Mouse (Mus musculus) stomach, embryonic 16.5 days (tissue): ENCODE data around the gene Fam83d. TPM values are rescaled to one million over a fixed set of nuclear protein-coding genes. Genes with fewer than 3 reads are reported as not detected.

Source experiments
- ATAC-seq: fragments of 200-750 bp; cut with Nextera tagmentation; 2 replicates; pipeline ENCODE4 v1.8.0; 2017; ENCODE audit warnings: moderate number of reproducible peaks, moderate TSS enrichment; ENCODE audit not compliant: insufficient read depth, low FRiP score
- H3K27ac ChIP-seq: fragments of 300-500 bp; sonication (generic); 2 replicates; pipeline ENCODE4 v1.5.1; 2014; ENCODE audit warnings: low read length
- H3K27me3 ChIP-seq: fragments of 300-500 bp; sonication (generic); 2 replicates; pipeline ENCODE4 v1.6.1; 2014; ENCODE audit warnings: low read length, control low read depth, mixed read lengths; ENCODE audit not compliant: control insufficient read depth, insufficient read depth
- H3K36me3 ChIP-seq: fragments of 300-500 bp; sonication (generic); 2 replicates; pipeline ENCODE4 v1.6.1; 2014; ENCODE audit warnings: low read length; ENCODE audit not compliant: control insufficient read depth, insufficient read depth
- H3K4me1 ChIP-seq: fragments of 300-500 bp; sonication (generic); 2 replicates; pipeline ENCODE4 v1.6.1; 2014; ENCODE audit warnings: low read length, control low read depth, mixed read lengths; ENCODE audit not compliant: control insufficient read depth, insufficient read depth
- H3K4me2 ChIP-seq: fragments of 300-500 bp; sonication (generic); 2 replicates; pipeline ENCODE4 v1.6.1; 2014; ENCODE audit warnings: low read depth, low read length, mixed read lengths
- H3K4me3 ChIP-seq: fragments of 300-500 bp; sonication (generic); replicated peaks from 2 replicates; pipeline ENCODE4 v1.5.1; 2014; ENCODE audit warnings: mild to moderate bottlenecking, low read length
- H3K9ac ChIP-seq: fragments of 300-500 bp; sonication (generic); 2 replicates; pipeline ENCODE4 v1.6.1; 2014; ENCODE audit warnings: low read length
- H3K9me3 ChIP-seq: fragments of 300-500 bp; sonication (generic); replicated peaks from 2 replicates; pipeline ENCODE4 v1.6.1; 2016; ENCODE audit warnings: low read length, control low read depth; ENCODE audit not compliant: control insufficient read depth
- WGBS: fragments of 180-500 bp; shearing (Covaris S2); extraction: QIAGEN DNeasy Blood & Tissue Kit; methylation state at CpG from one replicate; pipeline ENCODE4 v1.1.7; 2014; 5-methylcytosine and 5-hydroxymethylcytosine counted together
- polyA plus RNA-seq: library from polyadenylated mRNA; unstranded; fragments of >200 nt; fragmentation: Nextera tagmentation; extraction: Ambion mirVana; gene quantifications from 2 replicates; pipeline ENCODE4 v1.2.1, GENCODE M21; 2015

Fam83d gene
- polyA plus RNA-seq, 1 experiment from 2014 or later, result 43.2 TPM

DNA sequence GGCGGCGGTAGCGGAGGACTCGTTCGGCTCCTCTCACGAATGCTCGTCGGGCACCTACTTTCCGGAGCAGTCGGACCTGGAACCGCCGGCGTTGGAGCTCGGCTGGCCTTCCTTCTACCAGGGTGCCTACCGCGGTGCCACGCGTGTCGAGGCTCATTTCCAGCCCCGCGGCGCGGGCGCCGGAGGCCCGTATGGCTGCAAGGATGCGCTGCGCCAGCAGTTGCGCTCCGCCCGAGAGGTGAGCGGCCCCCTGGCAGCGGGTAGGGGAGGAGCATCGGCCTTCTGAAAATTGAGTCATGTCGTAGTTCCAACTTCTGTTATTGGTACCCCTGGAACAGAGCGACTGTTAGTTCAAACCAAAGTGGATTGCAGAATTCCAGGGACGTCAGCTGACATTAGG, 457 bp downstream of the Fam83d start:
- Histone ChIP-seq H3K9me3 (no peaks in the 10 kb centered on the region), H3K27me3 (no peaks in the 10 kb centered on the region), H3K27ac (peak overlapping the region; percentile 72), H3K4me1 (peaks cover 32% of the 10 kb centered on the region), H3K9ac (peak overlapping the region; percentile 83), H3K4me2 (peak overlapping the region; percentile 84), H3K4me3 (peak overlapping the region; percentile 76), H3K36me3 (no peaks in the 10 kb centered on the region)
- ATAC-seq, result no peak; the same call in 1 of the 2 replicates
- WGBS, result under 1% methylated on average over 37 of the region's 37 CpGs

DNA sequence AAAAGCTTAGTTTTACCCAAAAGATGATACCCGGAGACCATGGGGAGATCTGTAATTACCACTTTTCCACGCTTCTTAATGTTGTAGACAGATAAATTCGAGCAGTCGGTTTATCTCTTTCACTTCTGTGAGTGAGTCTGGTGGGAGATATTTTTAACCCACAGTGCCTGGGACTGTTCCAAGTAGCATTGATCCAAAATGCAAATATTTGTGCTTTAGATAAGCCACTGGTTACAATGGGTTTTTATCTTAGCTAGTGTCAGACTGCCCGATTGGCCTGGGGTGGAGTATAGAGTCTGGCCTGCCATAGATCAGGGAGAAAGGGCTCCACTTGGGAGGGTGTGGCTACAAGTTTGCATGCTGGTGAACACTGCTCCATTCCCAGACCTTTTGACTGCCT, 878 bp downstream of the Fam83d start:
- Histone ChIP-seq H3K36me3 (no peaks in the 10 kb centered on the region), H3K9ac (peak overlapping the region; percentile 83), H3K9me3 (no peaks in the 10 kb centered on the region), H3K4me2 (peak overlapping the region; percentile 84), H3K27me3 (no peaks in the 10 kb centered on the region), H3K27ac (peak overlapping the region; percentile 72; the same call in 1 of the 2 replicates), H3K4me3 (peak overlapping the region; percentile 76), H3K4me1 (peaks cover 32% of the 10 kb centered on the region)
- peak; percentile 59 for ATAC-seq
- 4% methylated on average over 5 of the region's 5 CpGs for WGBS

DNA sequence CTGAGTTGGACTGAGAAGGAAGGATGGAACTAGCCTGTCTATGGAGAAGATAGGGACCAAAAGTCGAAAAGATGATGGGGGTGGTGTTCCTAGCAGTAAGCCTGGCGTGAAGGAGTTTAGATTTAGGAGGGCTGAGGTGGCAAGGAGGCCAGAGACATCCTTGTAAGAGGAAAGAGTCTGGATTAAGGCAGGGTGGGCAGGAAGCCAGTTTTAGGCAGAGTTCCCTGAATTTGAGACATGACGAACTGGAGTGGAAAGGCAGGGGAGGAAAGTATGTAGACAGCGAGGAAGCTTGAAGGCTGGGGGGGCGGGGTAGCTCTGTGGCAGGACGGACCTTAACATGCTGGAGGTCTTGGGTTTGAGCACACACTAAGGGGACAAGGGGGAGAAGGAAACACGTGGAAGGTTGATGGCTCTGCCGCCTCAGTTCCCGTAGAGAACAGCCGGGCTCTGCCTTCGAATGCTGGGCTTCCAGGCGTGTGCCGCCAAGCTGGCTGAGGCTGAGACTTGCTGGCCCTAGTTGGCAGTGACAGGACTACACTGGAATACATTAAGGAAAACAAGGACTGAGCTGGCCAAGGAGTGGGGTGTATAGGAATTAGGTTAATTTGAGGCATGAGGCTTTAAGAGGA, 2.3 kb downstream of the Fam83d start:
- H3K9ac ChIP-seq, result peak overlapping the region; percentile 83
- H3K4me1 ChIP-seq, result peaks cover 38% of the 10 kb centered on the region
- peak overlapping the region; percentile 28; the same call in 1 of the 2 replicates for H3K27ac ChIP-seq

DNA sequence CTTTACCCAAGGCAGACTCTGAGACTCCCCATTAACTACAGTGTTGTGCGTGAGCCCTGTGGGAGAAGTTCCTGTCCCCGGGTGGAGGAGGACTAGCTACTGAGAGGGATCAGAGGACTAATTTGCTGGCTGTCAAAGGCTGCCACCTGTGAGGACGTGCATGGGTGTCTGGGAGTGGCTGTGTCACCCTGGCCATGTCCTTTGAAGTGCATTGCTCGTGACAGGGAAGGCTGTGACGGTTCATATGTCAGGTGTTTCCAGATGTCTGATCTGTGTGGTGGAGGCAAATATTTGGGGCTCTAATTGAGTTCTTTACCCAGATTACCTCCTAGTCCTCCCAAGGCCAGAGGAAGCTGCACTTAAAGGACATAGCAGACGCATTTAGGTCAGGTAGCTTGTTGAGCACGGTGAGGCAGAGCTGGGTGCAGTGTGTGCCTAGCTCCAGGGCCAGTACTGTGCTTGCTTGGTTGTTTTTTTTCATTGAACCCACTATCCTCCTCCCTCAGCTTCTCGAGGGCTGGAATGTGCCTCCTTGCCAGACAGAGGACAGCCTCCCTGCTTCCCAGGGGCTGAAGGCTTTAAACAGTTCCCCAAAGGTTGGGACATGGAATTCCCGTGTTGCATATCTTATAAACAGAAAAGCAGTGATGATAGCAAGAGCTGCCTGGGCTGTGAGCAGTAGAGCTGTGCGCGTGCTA, 3.3 kb downstream of the Fam83d start:
- no peaks in the 10 kb centered on the region for H3K27me3 ChIP-seq
- H3K9me3 ChIP-seq, result no peaks in the 10 kb centered on the region
- H3K9ac ChIP-seq, result peak overlapping the region; percentile 33; the same call in 1 of the 2 replicates
- H3K4me1 ChIP-seq, result peaks cover 42% of the 10 kb centered on the region
- peak overlapping the region; percentile 84 for H3K4me2 ChIP-seq
- H3K4me3 ChIP-seq, result peak overlapping the region; percentile 76; the same call in 1 of the 2 replicates
- ATAC-seq, result no peak
- 29% methylated on average over 11 of the region's 11 CpGs for WGBS
- no peak overlapping the region for H3K27ac ChIP-seq
- H3K36me3 ChIP-seq, result no peaks in the 10 kb centered on the region

More for the DNA sequence above, 2.3 kb downstream of the Fam83d start:
- 19% methylated on average over 13 of the region's 13 CpGs for WGBS
- Histone ChIP-seq H3K9me3 (no peaks in the 10 kb centered on the region), H3K4me2 (peak overlapping the region; percentile 84), H3K4me3 (peak overlapping the region; percentile 76), H3K27me3 (no peaks in the 10 kb centered on the region), H3K36me3 (no peaks in the 10 kb centered on the region)
- ATAC-seq, result no peak

DNA sequence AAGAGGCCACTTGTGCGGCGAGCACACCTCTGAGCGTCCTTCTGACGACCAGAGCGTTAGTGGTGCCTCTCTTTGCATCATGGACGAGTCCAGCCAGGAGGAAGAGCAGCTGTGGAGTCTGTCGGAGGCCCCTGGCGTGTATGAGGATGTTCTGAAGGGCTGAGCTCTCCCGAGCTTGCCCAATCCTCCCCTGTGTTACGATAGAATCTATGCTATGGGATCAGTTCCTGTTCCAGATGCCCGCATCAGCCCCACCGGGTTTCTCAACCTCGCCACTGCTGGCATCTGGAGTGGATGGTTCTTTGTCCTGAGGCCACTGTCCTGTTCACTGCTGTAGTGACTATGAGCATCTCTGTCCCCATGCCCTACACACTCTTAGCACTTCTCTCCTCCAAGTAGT, 4.9 kb downstream of the Fam83d start:
- 81% methylated on average over 13 of the region's 13 CpGs for WGBS

DNA sequence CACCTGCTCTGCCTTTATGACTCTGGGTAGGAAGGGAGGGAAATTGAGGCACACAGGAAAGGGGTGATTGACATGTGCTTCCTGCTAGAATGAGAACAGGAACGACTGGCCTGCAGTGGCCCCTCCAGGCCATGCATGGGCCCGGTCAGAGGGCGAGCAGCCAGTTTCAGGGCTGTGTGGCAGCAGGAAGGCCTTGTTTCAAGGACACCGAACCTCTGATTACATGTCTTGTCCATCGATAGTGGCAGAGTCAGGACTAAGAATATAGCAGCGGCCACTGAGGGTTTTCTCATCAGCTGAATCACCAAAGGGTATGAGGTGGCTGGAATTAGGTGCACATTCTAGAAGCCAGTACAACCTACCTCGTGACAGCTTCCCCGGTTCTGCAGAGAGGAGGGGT, 7.0 kb downstream of the Fam83d start:
- H3K27me3 ChIP-seq, result no peaks in the 10 kb centered on the region
- H3K4me2 ChIP-seq, result no peak overlapping the region
- H3K36me3 ChIP-seq, result no peaks in the 10 kb centered on the region
- no peak overlapping the region for H3K27ac ChIP-seq
- H3K9me3 ChIP-seq, result no peaks in the 10 kb centered on the region
- no peak overlapping the region for H3K4me3 ChIP-seq
- H3K9ac ChIP-seq, result no peak overlapping the region
- 70% methylated on average over 8 of the region's 8 CpGs for WGBS
- peaks cover 46% of the 10 kb centered on the region for H3K4me1 ChIP-seq
- ATAC-seq, result no peak

More for the DNA sequence above, 4.9 kb downstream of the Fam83d start:
- Histone ChIP-seq H3K27ac (no peak overlapping the region), H3K27me3 (no peaks in the 10 kb centered on the region), H3K9me3 (no peaks in the 10 kb centered on the region), H3K4me3 (no peak overlapping the region), H3K36me3 (no peaks in the 10 kb centered on the region), H3K4me2 (no peak overlapping the region), H3K9ac (no peak overlapping the region), H3K4me1 (peaks cover 53% of the 10 kb centered on the region)
- ATAC-seq, result no peak

DNA sequence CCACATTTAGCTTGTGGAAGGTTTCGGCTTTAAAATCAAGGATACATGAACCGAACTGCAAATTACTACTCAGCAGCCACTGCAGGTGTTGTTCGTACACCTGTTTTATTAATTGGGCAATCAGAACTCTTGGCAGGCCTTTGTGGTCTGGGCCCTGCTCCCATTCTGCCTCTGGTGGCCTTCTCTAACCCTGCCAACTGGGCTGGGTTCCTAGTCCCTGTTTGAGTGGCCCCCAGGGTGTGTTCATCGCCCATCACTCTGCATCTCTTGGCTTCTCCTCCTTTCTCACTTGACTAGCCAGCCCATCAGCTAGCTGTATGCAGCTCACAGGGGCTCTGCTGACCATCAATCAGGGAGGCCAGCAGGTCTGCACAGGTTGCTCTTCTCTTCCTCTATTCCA, 8.8 kb downstream of the Fam83d start:
- Histone ChIP-seq H3K27me3 (no peaks in the 10 kb centered on the region), H3K4me1 (peaks cover 28% of the 10 kb centered on the region), H3K9me3 (no peaks in the 10 kb centered on the region), H3K27ac (no peak overlapping the region), H3K36me3 (no peaks in the 10 kb centered on the region), H3K9ac (no peak overlapping the region), H3K4me3 (no peak overlapping the region), H3K4me2 (no peak overlapping the region)
- ATAC-seq, result no peak
- 84% methylated on average over 4 of the region's 4 CpGs for WGBS

DNA sequence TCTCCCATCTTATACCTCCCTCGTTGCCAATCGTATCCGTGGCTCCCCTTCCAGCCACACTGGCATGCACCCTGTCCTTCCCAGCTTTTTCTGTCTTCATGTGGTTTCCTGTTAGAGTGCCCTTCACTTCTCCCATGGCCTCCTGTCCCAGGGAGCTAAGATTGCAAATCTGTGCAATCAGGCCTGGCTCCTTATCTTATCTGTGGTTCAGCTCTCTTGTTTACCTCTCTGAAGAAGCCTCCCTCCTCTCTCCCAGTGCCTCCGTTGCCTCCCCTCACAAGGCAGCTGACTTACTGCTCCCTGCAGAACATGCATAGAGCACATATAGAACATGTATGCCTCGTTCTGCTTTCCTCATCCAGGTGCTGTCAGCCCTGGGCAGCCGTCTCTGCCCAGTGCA, 9.6 kb downstream of the Fam83d start:
- H3K27me3 ChIP-seq, result no peaks in the 10 kb centered on the region
- peak overlapping the region; percentile 25; the same call in 1 of the 2 replicates for H3K9ac ChIP-seq
- H3K4me2 ChIP-seq, result no peak overlapping the region
- H3K4me3 ChIP-seq, result no peak overlapping the region
- peaks cover 25% of the 10 kb centered on the region for H3K4me1 ChIP-seq
- H3K27ac ChIP-seq, result no peak overlapping the region
- ATAC-seq, result no peak
- H3K9me3 ChIP-seq, result no peaks in the 10 kb centered on the region
- no peaks in the 10 kb centered on the region; the same call in 1 of the 2 replicates for H3K36me3 ChIP-seq
- 41% methylated on average over 6 of the region's 6 CpGs for WGBS

DNA sequence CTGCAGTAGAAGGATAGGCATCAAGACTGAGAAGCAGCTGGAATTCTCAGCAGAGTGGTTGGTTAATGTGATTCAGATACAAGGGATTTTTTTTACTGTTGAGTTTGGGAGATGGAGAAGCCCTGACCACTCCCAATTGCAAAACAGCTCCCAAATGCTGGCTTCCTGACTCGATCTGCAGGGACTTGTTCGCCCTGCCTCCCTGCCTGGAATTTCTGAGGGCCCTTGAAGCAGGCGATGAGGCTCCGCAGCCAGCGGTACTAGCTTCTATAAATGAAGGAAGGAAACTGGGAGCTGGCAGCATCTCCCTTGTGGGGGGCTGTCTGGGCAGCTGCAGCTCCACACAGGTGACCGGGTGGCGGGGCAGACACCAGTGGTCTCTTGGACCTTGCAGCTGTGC, 10.5 kb downstream of the Fam83d start:
- ATAC-seq, result no peak
- H3K4me1 ChIP-seq, result peaks cover 25% of the 10 kb centered on the region
- H3K9me3 ChIP-seq, result no peaks in the 10 kb centered on the region
- no peaks in the 10 kb centered on the region for H3K27me3 ChIP-seq
- H3K36me3 ChIP-seq, result no peaks in the 10 kb centered on the region; the same call in 1 of the 2 replicates
- no peak overlapping the region for H3K4me2 ChIP-seq
- H3K27ac ChIP-seq, result no peak overlapping the region
- no peak overlapping the region for H3K4me3 ChIP-seq
- H3K9ac ChIP-seq, result no peak overlapping the region
- WGBS, result 62% methylated on average over 7 of the region's 7 CpGs
